Mouse (Mus musculus): ENCODE measurements around the gene 0610009B22Rik. TPM values are rescaled to one million over a fixed set of nuclear protein-coding genes. Genes with fewer than 3 reads are reported as not detected.

Gene 0610009B22Rik
- total and polyA plus RNA-seq, 3 experiments = 34.6 to 68.5 (median 41.8) TPM

GRCm38 (mm10) chr11:51649111-51649888 is 39.4 kb downstream of the 0610009B22Rik start:
- peak overlapping the region; percentile 80 to 99 (median 80) for H3K4me3 ChIP-seq (replicated peaks in 1 of 3; ENCODE audit: low read depth in 2 of 3, low read length in 2 of 3, poor library complexity in 1 of 3)
- H3K4me1 ChIP-seq (ENCODE audit: control insufficient read depth in 1 of 2, insufficient read depth in 2 of 2) = peaks cover 40 to 57% of the 10 kb centered on the region in 2 experiments
- no peaks in the 10 kb centered on the region for H3K27me3 ChIP-seq (replicated peaks)
- TF ChIP-seq SMC3 (IDR thresholded peaks at IDR 0.05; ENCODE audit: low read depth, low read length) (no peak), MAX (IDR thresholded peaks at IDR 0.05; ENCODE audit: low read length) (peak; percentile 30; the same call in 1 of the 2 replicates), MYC (IDR thresholded peaks at IDR 0.05; ENCODE audit: low read depth, low read length) (no peak), CTCF (conservative IDR thresholded peaks at IDR 0.05 in 1 of 2, IDR thresholded peaks at IDR 0.05 in 1 of 2; ENCODE audit: low read depth in 2 of 2, low read length in 2 of 2) (no peak), NELFE (IDR thresholded peaks at IDR 0.05; ENCODE audit: low read depth, low read length) (no peak)
- dilution Hi-C loops (cut with MboI; ENCODE audit: extremely low pct_ligation_motif_present, extremely low pct_unique_long_range_greater_than_20kb, low sequenced_read_pairs) (no loop called here), in situ Hi-C loops (cut with MboI; ENCODE audit: low pct_ligation_motif_present, low pct_unique_long_range_greater_than_20kb, low sequenced_read_pairs) (no loop called here)
- H3K79me2 ChIP-seq (replicated peaks; ENCODE audit: control insufficient read depth, extremely low read depth, insufficient read depth, poor library complexity, severe bottlenecking) = peaks cover 6% of the 10 kb centered on the region; the same call in 1 of the 2 replicates
- no peak for DNase-seq (ENCODE audit: extremely low read depth)
- peak overlapping the region; percentile 61 for H3K9ac ChIP-seq (ENCODE audit: insufficient read depth, low read depth)
- peaks cover 5 to 26% of the 10 kb centered on the region in 2 experiments for H3K36me3 ChIP-seq (replicated peaks in 1 of 2; ENCODE audit: control insufficient read depth in 1 of 2, insufficient read depth in 1 of 2, low read length in 1 of 2)
- H3K27ac ChIP-seq (ENCODE audit: insufficient read depth, low read depth) = no peak overlapping the region
- peak overlapping the region; percentile 41 for H3K4me2 ChIP-seq (ENCODE audit: insufficient read depth, low read depth, poor library complexity, severe bottlenecking)
- H3K9me3 ChIP-seq (replicated peaks; ENCODE audit: low read length) = peaks cover 8% of the 10 kb centered on the region

GRCm38 (mm10) chr11:51648566-51648965 is 40.1 kb downstream of the 0610009B22Rik start:
- Histone ChIP-seq H3K4me1 (ENCODE audit: control insufficient read depth in 1 of 2, insufficient read depth in 2 of 2) (peaks cover 44 to 64% of the 10 kb centered on the region in 2 experiments), H3K27me3 (replicated peaks) (no peaks in the 10 kb centered on the region), H3K9me3 (replicated peaks; ENCODE audit: low read length) (peaks cover 8% of the 10 kb centered on the region), H3K4me3 (replicated peaks in 1 of 3; ENCODE audit: low read depth in 2 of 3, low read length in 2 of 3, poor library complexity in 1 of 3) (peak overlapping the region in 1 of 3 experiments; percentile 2), H3K4me2 (ENCODE audit: insufficient read depth, low read depth, poor library complexity, severe bottlenecking) (peak overlapping the region; percentile 8; the same call in 1 of the 2 replicates), H3K27ac (ENCODE audit: insufficient read depth, low read depth) (no peak overlapping the region), H3K36me3 (replicated peaks in 1 of 2; ENCODE audit: control insufficient read depth in 1 of 2, insufficient read depth in 1 of 2, low read length in 1 of 2) (peaks cover 9 to 28% of the 10 kb centered on the region in 2 experiments), H3K9ac (ENCODE audit: insufficient read depth, low read depth) (no peak overlapping the region), H3K79me2 (replicated peaks; ENCODE audit: control insufficient read depth, extremely low read depth, insufficient read depth, poor library complexity, severe bottlenecking) (peaks cover 6% of the 10 kb centered on the region; the same call in 1 of the 2 replicates)
- dilution Hi-C loops (cut with MboI; ENCODE audit: extremely low pct_ligation_motif_present, extremely low pct_unique_long_range_greater_than_20kb, low sequenced_read_pairs) = no loop called here
- no peak for DNase-seq (ENCODE audit: extremely low read depth)
- TF ChIP-seq HCFC1 (IDR thresholded peaks at IDR 0.05; ENCODE audit: low read depth, low read length) = no peak
- TF ChIP-seq CHD2 (IDR thresholded peaks at IDR 0.05; ENCODE audit: low read length) = peak; percentile 37; the same call in 1 of the 2 replicates
- no peak for TF ChIP-seq E2F4 (IDR thresholded peaks at IDR 0.05; ENCODE audit: insufficient replicate concordance, low read depth, low read length)
- in situ Hi-C loops (cut with MboI; ENCODE audit: low pct_ligation_motif_present, low pct_unique_long_range_greater_than_20kb, low sequenced_read_pairs) = no loop called here

- Histone ChIP-seq H3K27ac (ENCODE audit: insufficient read depth, low read depth) (peak overlapping the region; percentile 61), H3K4me2 (ENCODE audit: insufficient read depth, low read depth, poor library complexity, severe bottlenecking) (peak overlapping the region; percentile 32), H3K9ac (ENCODE audit: insufficient read depth, low read depth) (peak overlapping the region; percentile 4; the same call in 1 of the 2 replicates), H3K9me3 (replicated peaks; ENCODE audit: low read length) (peaks cover 3% of the 10 kb centered on the region), H3K4me3 (replicated peaks in 1 of 3; ENCODE audit: low read depth in 2 of 3, low read length in 2 of 3, poor library complexity in 1 of 3) (peak overlapping the region; percentile 44 to 55 (median 54)), H3K36me3 (replicated peaks in 1 of 2; ENCODE audit: control insufficient read depth in 1 of 2, insufficient read depth in 1 of 2, low read length in 1 of 2) (peaks cover 15 to 42% of the 10 kb centered on the region in 2 experiments), H3K79me2 (replicated peaks; ENCODE audit: control insufficient read depth, extremely low read depth, insufficient read depth, poor library complexity, severe bottlenecking) (peaks cover 6% of the 10 kb centered on the region; the same call in 1 of the 2 replicates), H3K4me1 (ENCODE audit: control insufficient read depth in 1 of 2, insufficient read depth in 2 of 2) (peaks cover 49 to 79% of the 10 kb centered on the region in 2 experiments), H3K27me3 (replicated peaks) (no peaks in the 10 kb centered on the region)
- dilution Hi-C loops (cut with MboI; ENCODE audit: extremely low pct_ligation_motif_present, extremely low pct_unique_long_range_greater_than_20kb, low sequenced_read_pairs) (no loop called here), in situ Hi-C loops (cut with MboI; ENCODE audit: low pct_ligation_motif_present, low pct_unique_long_range_greater_than_20kb, low sequenced_read_pairs) (no loop called here)
- peak; percentile 82 for DNase-seq (ENCODE audit: extremely low read depth)
- TF ChIP-seq HCFC1 (IDR thresholded peaks at IDR 0.05; ENCODE audit: low read depth, low read length) = peak; percentile 84
- no peak for TF ChIP-seq POLR2AphosphoS2 (IDR thresholded peaks at IDR 0.05; ENCODE audit: low read depth, low read length)
- no peak for TF ChIP-seq RCOR1 (conservative IDR thresholded peaks at IDR 0.05; ENCODE audit: low read depth, low read length)
- TF ChIP-seq ETS1 (conservative IDR thresholded peaks at IDR 0.05; ENCODE audit: low read depth, low read length) = no peak; the same call in 1 of the 2 replicates
- TF ChIP-seq JUN (IDR thresholded peaks at IDR 0.05; ENCODE audit: insufficient read depth, low read depth, low read length) = no peak
- TF ChIP-seq MAFK (IDR thresholded peaks at IDR 0.05; ENCODE audit: insufficient replicate concordance, low read length) = peak; percentile 15; the same call in 1 of the 2 replicates
- no peak; the same call in 1 of the 2 replicates for TF ChIP-seq MYC (IDR thresholded peaks at IDR 0.05; ENCODE audit: low read depth, low read length)
- TF ChIP-seq MEF2A (IDR thresholded peaks at IDR 0.05; ENCODE audit: borderline replicate concordance, low read depth, low read length) = peak; percentile 20; the same call in 1 of the 2 replicates
- TF ChIP-seq ELF1 (IDR thresholded peaks at IDR 0.05; ENCODE audit: low read depth, low read length) = peak; percentile 85
- no peak for TF ChIP-seq ZKSCAN1 (IDR thresholded peaks at IDR 0.05; ENCODE audit: borderline replicate concordance, low read depth, low read length)
- no peak; the same call in 1 of the 2 replicates for TF ChIP-seq NRF1 (IDR thresholded peaks at IDR 0.05; ENCODE audit: low read depth, low read length)
- TF ChIP-seq GABPA (IDR thresholded peaks at IDR 0.05; ENCODE audit: insufficient replicate concordance, low read depth, low read length) = no peak
- no peak for TF ChIP-seq USF1 (IDR thresholded peaks at IDR 0.05; ENCODE audit: low read depth, low read length)
- TF ChIP-seq UBTF (IDR thresholded peaks at IDR 0.05; ENCODE audit: low read depth, low read length) = no peak
Observed at GRCm38 (mm10) chr11:51646751-51647667, 41.7 kb downstream of the 0610009B22Rik start.
